ENCODE assay signal across 24 mouse cellular contexts in genomic region chr4:155554880-155555279, GRCm38 (mm10). TPM values are rescaled to one million over a fixed set of nuclear protein-coding genes. Genes with fewer than 3 reads are reported as not detected.
DNase-seq lines count a peak whose midpoint lies in the region; ATAC-seq and TF ChIP-seq lines count a peak whose summit lies in the region.
"Had no signal": no experiment of that assay in that cellular context is flagged by ENCODE, and none has a peak within 500 bp of the region (broad histone marks: within the 10 kb centered on the region; RNA-seq: fewer than 3 reads in every experiment).

No protein-coding gene starts in this region.

- no peak for DNase-seq in G1E (ENCODE audit: low spot score)
- DNase-seq in adrenal gland, postnatal 4 days (ENCODE audit: low spot score in 2 of 2) = no peak
- DNase-seq in c-Kit-positive CD71-positive TER-119-positive erythroid progenitor cells, embryonic 14.5 days (ENCODE audit: low spot score) = no peak
- DNase-seq in left cerebral cortex, adult 11 months (ENCODE audit: low spot score) = no peak
- DNase-seq: adrenal gland, postnatal 10 days; cerebellum, adult 11-12 months; cerebellum, postnatal 36 days; gastrocnemius, postnatal 14 days; heart, adult 2 months; kidney, adult 18-20 months; layer of hippocampus, postnatal 36 days; left cerebral cortex, postnatal 4 days; lung, postnatal 10 days; right cerebral cortex, adult 18-20 months; thymus, adult 2 months had no signal

- H3K4me1 ChIP-seq in intestine, embryonic 15.5 days (replicated peaks) = 0 out of 2 replicates have a peak, but pooled peaks cover 3% of the 10 kb centered on the region
- no peaks in the 10 kb centered on the region for H3K4me1 ChIP-seq in intestine, postnatal 0 days (replicated peaks; ENCODE audit: control insufficient read depth, insufficient read depth, low read length)
- H3K4me1 ChIP-seq in G1E (ENCODE audit: insufficient read depth, low read depth, low read length) = peaks cover 17% of the 10 kb centered on the region
- H3K4me1 ChIP-seq: embryonic facial prominence, embryonic 12.5 days; forebrain, embryonic 15.5 days; midbrain, embryonic 12.5 days had no signal

- no peak overlapping the region for H3K4me2 ChIP-seq in intestine, embryonic 15.5 days (replicated peaks)
- no peak overlapping the region for H3K4me2 ChIP-seq in intestine, postnatal 0 days (replicated peaks; ENCODE audit: low read depth)
- H3K4me2 ChIP-seq: embryonic facial prominence, embryonic 12.5 days; forebrain, embryonic 15.5 days; midbrain, embryonic 12.5 days had no signal

- H3K4me3 ChIP-seq in intestine, embryonic 15.5 days (replicated peaks) = no peak overlapping the region
- H3K4me3 ChIP-seq in intestine, postnatal 0 days (ENCODE audit: low read depth, low read length) = no peak overlapping the region
- H3K4me3 ChIP-seq in G1E (ENCODE audit: low read depth, low read length) = no peak overlapping the region
- H3K4me3 ChIP-seq: embryonic facial prominence, embryonic 12.5 days; forebrain, embryonic 15.5 days; heart, adult 2 months; midbrain, embryonic 12.5 days had no signal

- H3K9ac ChIP-seq in intestine, embryonic 15.5 days = no peak overlapping the region
- H3K9ac ChIP-seq in intestine, postnatal 0 days (ENCODE audit: low read depth, low read length) = no peak overlapping the region
- H3K9ac ChIP-seq: embryonic facial prominence, embryonic 12.5 days; forebrain, embryonic 15.5 days; midbrain, embryonic 12.5 days had no signal

- peak; percentile 42; the same call in 1 of the 2 replicates for ATAC-seq in intestine, embryonic 15.5 days
- no peak for ATAC-seq in intestine, postnatal 0 days
- peak; percentile 67 for ATAC-seq in G1E (ENCODE audit: extremely low read depth, insufficient number of reproducible peaks, low FRiP score, poor library complexity, severe bottlenecking)
- peak; percentile 54; the same call in 1 of the 2 replicates for ATAC-seq in erythroid progenitor cell, adult 5-6 weeks (replicated peaks; ENCODE audit: low FRiP score, poor library complexity, severe bottlenecking)
- peak; percentile 48 for ATAC-seq in megakaryocyte-erythroid progenitor cell, adult 5-6 weeks (replicated peaks; ENCODE audit: low FRiP score, low TSS enrichment, poor library complexity, severe bottlenecking)
- ATAC-seq: forebrain, embryonic 15.5 days; hindbrain, embryonic 16.5 days had no signal

- peaks cover 46% of the 10 kb centered on the region for H3K36me3 ChIP-seq in intestine, embryonic 15.5 days
- peaks cover 73% of the 10 kb centered on the region for H3K36me3 ChIP-seq in intestine, postnatal 0 days (ENCODE audit: control insufficient read depth, insufficient read depth)
- peaks cover 92% of the 10 kb centered on the region for H3K36me3 ChIP-seq in G1E (replicated peaks)

- no peaks in the 10 kb centered on the region for H3K9me3 ChIP-seq in intestine, embryonic 15.5 days
- H3K9me3 ChIP-seq in intestine, postnatal 0 days (ENCODE audit: control insufficient read depth) = no peaks in the 10 kb centered on the region
- H3K9me3 ChIP-seq in G1E (replicated peaks) = no peaks in the 10 kb centered on the region
- H3K9me3 ChIP-seq: embryonic facial prominence, embryonic 12.5 days; forebrain, embryonic 15.5 days; midbrain, embryonic 12.5 days had no signal

- no peak for TF ChIP-seq CTCF in intestine, postnatal 0 days (IDR thresholded peaks at IDR 0.05; ENCODE audit: low read depth)
- TF ChIP-seq CTCF in G1E (IDR thresholded peaks at IDR 0.05; ENCODE audit: low read depth, low read length) = no peak

- H3K27me3 ChIP-seq in intestine, embryonic 15.5 days (replicated peaks) = no peaks in the 10 kb centered on the region
- no peaks in the 10 kb centered on the region for H3K27me3 ChIP-seq in intestine, postnatal 0 days (replicated peaks; ENCODE audit: control insufficient read depth, insufficient read depth, low read length)
- no peaks in the 10 kb centered on the region for H3K27me3 ChIP-seq in G1E (ENCODE audit: insufficient read depth, low read length)
- H3K27me3 ChIP-seq: embryonic facial prominence, embryonic 12.5 days; forebrain, embryonic 15.5 days; midbrain, embryonic 12.5 days had no signal

- 72% methylated on average over 4 of the region's 4 CpGs for WGBS in intestine, embryonic 15.5 days
- WGBS in intestine, postnatal 0 days = 47% methylated on average over 4 of the region's 4 CpGs

- no peak overlapping the region for H3K27ac ChIP-seq in intestine, embryonic 15.5 days
- no peak overlapping the region for H3K27ac ChIP-seq in intestine, postnatal 0 days (ENCODE audit: low read depth, low read length)
- H3K27ac ChIP-seq: embryonic facial prominence, embryonic 12.5 days; forebrain, embryonic 15.5 days; heart, adult 2 months; kidney, postnatal 0 days; midbrain, embryonic 12.5 days had no signal

RNA-seq across cellular contexts. Expression of gene Nadk, which starts 7.3 kb away (rescaled TPM):
- polyA plus RNA-seq in intestine, embryonic 15.5 days (2015; fragmentation: Nextera tagmentation; extraction: Ambion mirVana) = 91.6 and 93.4 TPM in 2 replicates
- polyA plus RNA-seq in intestine, postnatal 0 days (2015; fragmentation: Nextera tagmentation; extraction: Ambion mirVana) = 46.7 and 49.2 TPM in 2 replicates
- total RNA-seq in G1E (2014; fragmentation: Nextera tagmentation) = 50.4 and 61.6 TPM in 2 replicates
- total RNA-seq in G1E (2017) = 67.5 and 76.3 TPM in 2 replicates
- 49.5 and 58.4 TPM in 2 replicates for polyA plus RNA-seq in G1E (2012)
- 25.9 and 26.0 TPM in 2 replicates for total RNA-seq in erythroid progenitor cell, adult 5-6 weeks (2015; ENCODE audit: low replicate concordance)
- 9.9 and 12.9 TPM in 2 replicates for total RNA-seq in erythroid progenitor cell, adult 5-6 weeks (2017; ENCODE audit: low replicate concordance)
- 76.3 and 86.5 TPM in 2 replicates for total RNA-seq in megakaryocyte-erythroid progenitor cell, adult 5-6 weeks (2014; fragmentation: Nextera tagmentation)
- total RNA-seq in megakaryocyte-erythroid progenitor cell, adult 5-6 weeks (2017) = 49.9 and 65.2 TPM in 2 replicates
- total RNA-seq in adrenal gland, postnatal 4 days (2021) = 100 to 1,000 TPM; 147 to 160 TPM

RNA-seq across cellular contexts. Expression of gene Slc35e2, which starts 46.3 kb away (rescaled TPM):
- polyA plus RNA-seq in intestine, embryonic 15.5 days (2015; fragmentation: Nextera tagmentation; extraction: Ambion mirVana) = 7.0 and 7.2 TPM in 2 replicates
- polyA plus RNA-seq in intestine, postnatal 0 days (2015; fragmentation: Nextera tagmentation; extraction: Ambion mirVana) = 5.1 and 6.1 TPM in 2 replicates
- total RNA-seq in G1E (2014; fragmentation: Nextera tagmentation) = 34.4 and 41.1 TPM in 2 replicates
- 20.3 and 23.3 TPM in 2 replicates for total RNA-seq in G1E (2017)
- 2.0 and 2.3 TPM in 2 replicates for polyA plus RNA-seq in G1E (2012)
- total RNA-seq in erythroid progenitor cell, adult 5-6 weeks (2015; ENCODE audit: low replicate concordance) = 10.9 and 31.4 TPM in 2 replicates
- 12.2 and 14.1 TPM in 2 replicates for total RNA-seq in erythroid progenitor cell, adult 5-6 weeks (2017; ENCODE audit: low replicate concordance)
- 45.1 and 60.2 TPM in 2 replicates for total RNA-seq in megakaryocyte-erythroid progenitor cell, adult 5-6 weeks (2014; fragmentation: Nextera tagmentation)
- total RNA-seq in megakaryocyte-erythroid progenitor cell, adult 5-6 weeks (2017) = 30.4 and 31.1 TPM in 2 replicates
- total RNA-seq in adrenal gland, postnatal 4 days (2021) = 10 to 100 TPM; 30.5 to 32.9 TPM
